Mouse (Mus musculus): ENCODE results near the gene 5830473C10Rik. TPM values are rescaled to one million over a fixed set of nuclear protein-coding genes. Genes with fewer than 3 reads are reported as not detected.
A peak's percentile ranks its signal among the peaks of the same experiment; 100 is the strongest.

The 5830473C10Rik gene
- polyA plus RNA-seq, 1 experiment from 2014 or later, result 0.34 TPM

DNA sequence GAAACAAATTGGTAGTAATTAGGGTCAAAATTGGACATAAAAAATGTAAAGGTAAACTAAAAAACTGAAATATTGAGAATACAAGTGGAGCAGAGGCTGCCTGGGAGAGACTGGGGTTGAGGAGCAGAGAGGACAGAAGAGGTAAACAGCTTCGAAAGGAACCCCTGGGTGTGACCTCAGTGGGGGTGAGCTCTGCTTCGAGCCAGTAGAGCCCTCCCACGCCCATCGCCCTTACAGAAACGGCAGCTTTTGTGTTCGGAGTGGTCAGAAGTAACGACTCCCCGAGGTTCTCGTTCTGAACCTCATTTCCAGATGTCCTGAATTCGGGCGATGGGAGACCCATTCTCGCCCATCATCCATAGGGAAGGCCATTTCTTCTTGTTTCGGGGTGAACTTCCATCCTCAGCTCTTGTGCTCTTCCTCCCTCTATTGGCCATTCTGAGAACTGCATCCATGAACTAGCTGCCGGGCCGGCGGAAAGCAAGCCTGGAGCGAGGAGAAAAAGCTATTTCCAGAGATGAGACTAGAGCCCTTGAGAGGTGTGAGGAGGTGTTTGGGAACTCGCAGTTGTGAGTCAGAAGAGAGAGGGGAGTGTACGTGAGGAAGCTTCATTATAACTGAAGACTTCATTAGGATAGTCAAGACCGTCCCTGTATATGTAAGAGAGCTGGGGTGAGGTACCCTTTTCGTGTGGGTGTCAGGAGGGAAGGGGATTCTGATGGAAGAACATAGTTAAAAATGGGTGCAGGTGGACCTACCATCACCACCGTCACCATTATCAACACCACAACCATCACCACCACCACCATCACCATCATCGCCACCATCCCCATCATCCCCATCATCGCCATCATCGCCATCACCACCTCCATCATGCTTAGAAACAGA lies 28.0 kb downstream of the 5830473C10Rik start:
- Histone ChIP-seq H3K27ac (no peak overlapping the region), H3K4me2 (ENCODE audit: low read length) (peak overlapping the region; percentile 67), H3K36me3 (ENCODE audit: insufficient read depth, low read length) (no peaks in the 10 kb centered on the region), H3K9ac (ENCODE audit: low read depth, low read length) (peak overlapping the region; percentile 42; the same call in 1 of the 2 replicates), H3K27me3 (ENCODE audit: insufficient read depth, low read length) (no peaks in the 10 kb centered on the region), H3K4me1 (replicated peaks; ENCODE audit: insufficient read depth, low read length) (no peaks in the 10 kb centered on the region), H3K4me3 (replicated peaks; ENCODE audit: low read depth, low read length) (peak overlapping the region; percentile 34), H3K9me3 (replicated peaks; ENCODE audit: low read length) (no peaks in the 10 kb centered on the region)
- TF ChIP-seq CTCF (IDR thresholded peaks at IDR 0.05; ENCODE audit: low read depth), result peak; percentile 96
- ATAC-seq (replicated peaks; ENCODE audit: low FRiP score, low read depth), result peak; percentile 48
- WGBS, result 25% methylated on average over 25 of the region's 25 CpGs
- peak; percentile 89 for DNase-seq (ENCODE audit: low spot score)

DNA sequence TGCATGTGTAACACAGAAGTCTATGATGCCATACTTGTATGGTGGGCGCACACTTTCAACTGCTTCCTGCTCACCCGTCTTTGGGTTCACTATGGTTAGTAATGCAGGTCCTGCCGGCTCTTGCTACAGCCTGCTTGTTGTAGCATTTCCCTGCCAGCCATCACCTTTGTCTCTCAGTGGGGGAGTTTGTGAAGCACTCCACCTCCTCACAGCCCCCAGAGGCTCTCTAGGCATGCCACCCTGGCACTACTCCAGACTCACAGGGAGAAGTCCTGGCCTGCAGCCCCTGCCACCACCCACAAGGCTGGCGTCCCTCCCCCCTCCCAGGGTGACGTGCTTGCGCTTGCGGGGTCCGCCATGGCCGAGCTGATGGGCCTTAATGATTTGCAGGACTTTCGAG lies 29.8 kb downstream of the 5830473C10Rik start:
- ATAC-seq (replicated peaks; ENCODE audit: low FRiP score, low read depth), result no peak
- Histone ChIP-seq H3K4me1 (replicated peaks; ENCODE audit: insufficient read depth, low read length) (no peaks in the 10 kb centered on the region), H3K27ac (no peak overlapping the region), H3K9ac (ENCODE audit: low read depth, low read length) (no peak overlapping the region), H3K27me3 (ENCODE audit: insufficient read depth, low read length) (no peaks in the 10 kb centered on the region), H3K4me2 (ENCODE audit: low read length) (no peak overlapping the region), H3K4me3 (replicated peaks; ENCODE audit: low read depth, low read length) (no peak overlapping the region), H3K36me3 (ENCODE audit: insufficient read depth, low read length) (no peaks in the 10 kb centered on the region), H3K9me3 (replicated peaks; ENCODE audit: low read length) (no peaks in the 10 kb centered on the region)
- WGBS, result 81% methylated on average over 10 of the region's 10 CpGs
- no peak for DNase-seq (ENCODE audit: low spot score)
- no peak for TF ChIP-seq CTCF (IDR thresholded peaks at IDR 0.05; ENCODE audit: low read depth)

DNA sequence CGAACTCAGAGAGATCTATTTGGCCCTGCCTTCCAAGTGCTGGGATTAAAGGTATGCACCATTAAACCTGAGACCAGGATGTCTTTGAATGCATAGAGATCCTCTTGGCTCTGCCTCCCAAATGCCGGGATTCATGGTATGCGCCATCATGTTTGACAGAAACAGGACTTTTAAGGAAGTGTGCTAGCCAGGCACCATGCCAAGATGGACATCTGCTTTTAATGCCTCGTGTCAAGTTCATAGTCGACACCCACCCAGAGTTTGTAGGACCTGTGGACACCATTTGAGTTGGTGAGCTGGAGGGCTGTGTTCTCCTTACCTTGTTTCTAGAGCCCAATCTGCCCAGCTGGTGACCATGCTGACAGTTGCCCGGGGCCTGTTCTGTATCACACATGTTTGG lies 31.0 kb downstream of the 5830473C10Rik start:
- no peaks in the 10 kb centered on the region for H3K36me3 ChIP-seq (ENCODE audit: insufficient read depth, low read length)
- TF ChIP-seq CTCF (IDR thresholded peaks at IDR 0.05; ENCODE audit: low read depth), result no peak
- H3K27ac ChIP-seq, result no peak overlapping the region
- no peak overlapping the region for H3K4me2 ChIP-seq (ENCODE audit: low read length)
- H3K27me3 ChIP-seq (ENCODE audit: insufficient read depth, low read length), result no peaks in the 10 kb centered on the region
- H3K4me3 ChIP-seq (replicated peaks; ENCODE audit: low read depth, low read length), result no peak overlapping the region
- no peak for ATAC-seq (replicated peaks; ENCODE audit: low FRiP score, low read depth)
- no peaks in the 10 kb centered on the region for H3K9me3 ChIP-seq (replicated peaks; ENCODE audit: low read length)
- H3K9ac ChIP-seq (ENCODE audit: low read depth, low read length), result no peak overlapping the region
- WGBS, result 68% methylated on average over 6 of the region's 6 CpGs
- no peak for DNase-seq (ENCODE audit: low spot score)
- no peaks in the 10 kb centered on the region for H3K4me1 ChIP-seq (replicated peaks; ENCODE audit: insufficient read depth, low read length)

DNA sequence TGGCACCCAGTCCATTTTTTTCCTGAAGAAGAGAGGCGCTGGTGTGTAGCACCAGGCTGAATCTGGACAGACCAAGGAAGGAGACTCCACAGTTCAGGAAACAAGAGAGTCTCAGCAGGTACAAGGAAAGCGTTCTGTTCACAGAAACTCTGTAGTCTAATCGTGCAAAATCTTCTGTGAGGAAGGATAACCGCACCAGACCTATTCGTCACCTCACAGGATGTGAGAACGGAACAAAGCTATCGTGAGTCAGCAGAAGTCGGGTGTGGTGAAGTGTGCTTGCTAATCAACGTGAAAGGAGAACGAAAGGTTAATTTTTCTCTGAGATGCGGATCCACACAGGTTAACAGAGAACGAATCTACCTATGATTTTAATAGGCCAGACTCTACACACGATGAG lies 34.0 kb downstream of the 5830473C10Rik start:
- Histone ChIP-seq H3K9ac (ENCODE audit: low read depth, low read length) (no peak overlapping the region), H3K4me3 (replicated peaks; ENCODE audit: low read depth, low read length) (no peak overlapping the region), H3K27me3 (ENCODE audit: insufficient read depth, low read length) (no peaks in the 10 kb centered on the region), H3K4me1 (replicated peaks; ENCODE audit: insufficient read depth, low read length) (no peaks in the 10 kb centered on the region), H3K36me3 (ENCODE audit: insufficient read depth, low read length) (no peaks in the 10 kb centered on the region), H3K9me3 (replicated peaks; ENCODE audit: low read length) (no peaks in the 10 kb centered on the region), H3K4me2 (ENCODE audit: low read length) (no peak overlapping the region), H3K27ac (no peak overlapping the region)
- DNase-seq (ENCODE audit: low spot score) (no peak), ATAC-seq (replicated peaks; ENCODE audit: low FRiP score, low read depth) (no peak)
- TF ChIP-seq CTCF (IDR thresholded peaks at IDR 0.05; ENCODE audit: low read depth), result no peak
- 77% methylated on average over 13 of the region's 13 CpGs for WGBS

DNA sequence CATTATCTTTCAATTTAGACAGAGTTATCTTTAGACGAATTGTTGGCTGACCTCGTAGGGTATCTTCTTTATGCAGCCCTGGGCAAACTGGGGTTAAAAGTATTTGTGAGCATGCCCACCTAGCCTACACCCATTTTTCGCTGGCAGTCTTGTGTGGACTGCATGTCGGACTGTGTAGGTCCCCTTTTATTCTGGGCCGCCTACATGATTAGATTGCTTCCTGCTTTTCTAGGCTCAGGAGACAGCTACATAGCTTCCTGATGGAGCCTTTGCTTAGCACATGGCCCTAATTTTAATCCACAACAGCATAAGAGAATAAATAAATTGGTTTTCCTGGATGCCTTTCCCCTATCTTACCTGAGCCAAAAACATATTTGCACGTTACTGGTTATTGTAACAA lies 35.2 kb downstream of the 5830473C10Rik start:
- Histone ChIP-seq H3K9ac (ENCODE audit: low read depth, low read length) (no peak overlapping the region), H3K4me2 (ENCODE audit: low read length) (no peak overlapping the region), H3K4me1 (replicated peaks; ENCODE audit: insufficient read depth, low read length) (no peaks in the 10 kb centered on the region), H3K9me3 (replicated peaks; ENCODE audit: low read length) (no peaks in the 10 kb centered on the region), H3K27me3 (ENCODE audit: insufficient read depth, low read length) (no peaks in the 10 kb centered on the region), H3K4me3 (replicated peaks; ENCODE audit: low read depth, low read length) (no peak overlapping the region), H3K36me3 (ENCODE audit: insufficient read depth, low read length) (no peaks in the 10 kb centered on the region), H3K27ac (no peak overlapping the region)
- 85% methylated on average over 6 of the region's 6 CpGs for WGBS
- no peak for ATAC-seq (replicated peaks; ENCODE audit: low FRiP score, low read depth)
- no peak for DNase-seq (ENCODE audit: low spot score)
- TF ChIP-seq CTCF (IDR thresholded peaks at IDR 0.05; ENCODE audit: low read depth), result no peak

DNA sequence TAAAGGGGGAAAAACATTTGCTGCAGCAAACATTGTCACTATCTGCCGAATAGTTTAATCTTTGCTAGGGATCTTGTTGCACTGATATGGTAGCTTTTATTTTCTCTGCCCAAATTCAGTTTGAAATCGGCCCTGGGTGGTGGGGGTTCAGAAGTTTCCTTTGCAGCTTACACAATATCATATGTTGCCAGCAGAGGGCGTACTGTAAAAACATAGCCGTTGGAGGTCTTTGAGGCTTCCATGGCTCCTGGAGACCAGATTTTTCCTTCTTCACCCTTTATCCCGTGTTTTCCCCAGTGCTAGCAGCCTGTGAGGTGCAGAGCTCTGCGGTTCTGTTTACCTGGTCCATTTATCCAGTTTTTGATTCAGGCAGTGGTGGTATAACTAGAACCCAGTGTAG lies 40.6 kb downstream of the 5830473C10Rik start:
- TF ChIP-seq CTCF (IDR thresholded peaks at IDR 0.05; ENCODE audit: low read depth), result peak; percentile 83
- ATAC-seq (replicated peaks; ENCODE audit: low FRiP score, low read depth), result no peak; the same call in 1 of the 2 replicates
- no peak overlapping the region for H3K27ac ChIP-seq
- 15% methylated on average over 6 of the region's 6 CpGs for WGBS
- H3K9ac ChIP-seq (ENCODE audit: low read depth, low read length), result no peak overlapping the region
- DNase-seq (ENCODE audit: low spot score), result peak; percentile 81
- no peak overlapping the region for H3K4me2 ChIP-seq (ENCODE audit: low read length)
- no peaks in the 10 kb centered on the region for H3K9me3 ChIP-seq (replicated peaks; ENCODE audit: low read length)
- H3K4me3 ChIP-seq (replicated peaks; ENCODE audit: low read depth, low read length), result no peak overlapping the region
- H3K36me3 ChIP-seq (ENCODE audit: insufficient read depth, low read length), result no peaks in the 10 kb centered on the region
- no peaks in the 10 kb centered on the region for H3K27me3 ChIP-seq (ENCODE audit: insufficient read depth, low read length)
- H3K4me1 ChIP-seq (replicated peaks; ENCODE audit: insufficient read depth, low read length), result no peaks in the 10 kb centered on the region
